Comparison of ENCODE assay signal across 19 mouse cellular contexts in genomic region chr12:81658086-81658485, GRCm38 (mm10). TPM values are rescaled to one million over a fixed set of nuclear protein-coding genes. Genes with fewer than 3 reads are reported as not detected.
A peak's percentile ranks its signal among the peaks of the same experiment; 100 is the strongest.
DNase-seq lines count a peak whose midpoint lies in the region; ATAC-seq and TF ChIP-seq lines count a peak whose summit lies in the region.
"Had no signal": no experiment of that assay in that cellular context is flagged by ENCODE, and none has a peak within 500 bp of the region (broad histone marks: within the 10 kb centered on the region; RNA-seq: fewer than 3 reads in every experiment).

No protein-coding gene starts in this region.

- WGBS in liver, adult 2 months = 86% methylated on average over 7 of the region's 7 CpGs
- WGBS in liver, postnatal 0 days (ENCODE audit: insufficient replicate concordance) = 71% methylated on average over 7 of the region's 7 CpGs
- 91% methylated on average over 7 of the region's 7 CpGs for WGBS in hindbrain, embryonic 12.5 days
- WGBS in neural tube, embryonic 15.5 days = 89% methylated on average over 7 of the region's 7 CpGs

- no peaks in the 10 kb centered on the region for H3K4me1 ChIP-seq in liver, adult 2 months (ENCODE audit: control insufficient read depth, insufficient read depth, low read length)
- H3K4me1 ChIP-seq in liver, postnatal 0 days (ENCODE audit: insufficient read depth) = no peaks in the 10 kb centered on the region
- H3K4me1 ChIP-seq in CH12.LX (ENCODE audit: control insufficient read depth in 1 of 2, insufficient read depth in 2 of 2) = peaks cover 3 to 28% of the 10 kb centered on the region in 2 experiments; a peak in 3 of 4 replicates
- H3K4me1 ChIP-seq in hindbrain, embryonic 12.5 days = no peaks in the 10 kb centered on the region
- H3K4me1 ChIP-seq in neural tube, embryonic 15.5 days = no peaks in the 10 kb centered on the region
- H3K4me1 ChIP-seq: hindbrain, embryonic 13.5 days; limb, embryonic 15.5 days; liver, embryonic 15.5 days had no signal

- H3K9ac ChIP-seq in liver, adult 2 months (ENCODE audit: low read depth, low read length) = no peak overlapping the region
- H3K9ac ChIP-seq in liver, postnatal 0 days (replicated peaks) = no peak overlapping the region
- no peak overlapping the region for H3K9ac ChIP-seq in CH12.LX (ENCODE audit: insufficient read depth, low read depth)
- H3K9ac ChIP-seq in hindbrain, embryonic 12.5 days = no peak overlapping the region
- no peak overlapping the region for H3K9ac ChIP-seq in neural tube, embryonic 15.5 days (replicated peaks)
- H3K9ac ChIP-seq: forebrain, embryonic 15.5 days; heart, embryonic 12.5 days; hindbrain, embryonic 13.5 days; limb, embryonic 15.5 days; liver, embryonic 15.5 days had no signal

- TF ChIP-seq EP300 in liver, postnatal 0 days (IDR thresholded peaks at IDR 0.05; ENCODE audit: low read depth) = no peak
- peak; percentile 79 for TF ChIP-seq EP300 in CH12.LX (IDR thresholded peaks at IDR 0.05; ENCODE audit: low read length)

- in situ Hi-C loops in CH12.LX (cut with MboI; ENCODE audit: low pct_ligation_motif_present, low pct_unique_long_range_greater_than_20kb, low sequenced_read_pairs) = no loop called here

- no peak overlapping the region for H3K4me2 ChIP-seq in liver, postnatal 0 days (ENCODE audit: low read depth, low read length)
- H3K4me2 ChIP-seq in CH12.LX (ENCODE audit: insufficient read depth, low read depth, poor library complexity, severe bottlenecking) = 0 out of 2 replicates have a peak overlapping the region, but pooled peaks have one; percentile 4
- no peak overlapping the region for H3K4me2 ChIP-seq in hindbrain, embryonic 12.5 days (replicated peaks)
- H3K4me2 ChIP-seq in neural tube, embryonic 15.5 days = no peak overlapping the region
- H3K4me2 ChIP-seq: forebrain, embryonic 15.5 days; heart, embryonic 12.5 days; hindbrain, embryonic 13.5 days; limb, embryonic 15.5 days; liver, embryonic 15.5 days; midbrain, embryonic 11.5 days had no signal

- no peaks in the 10 kb centered on the region for H3K27me3 ChIP-seq in liver, adult 2 months (ENCODE audit: control insufficient read depth, insufficient read depth, low read length)
- no peaks in the 10 kb centered on the region for H3K27me3 ChIP-seq in liver, postnatal 0 days (ENCODE audit: insufficient read depth, low read length)
- peaks cover 2% of the 10 kb centered on the region for H3K27me3 ChIP-seq in CH12.LX (replicated peaks)
- no peaks in the 10 kb centered on the region for H3K27me3 ChIP-seq in splenic B cell, adult 2 months (ENCODE audit: control insufficient read depth, insufficient read depth, low read length, poor library complexity, severe bottlenecking)
- no peaks in the 10 kb centered on the region for H3K27me3 ChIP-seq in hindbrain, embryonic 12.5 days
- no peaks in the 10 kb centered on the region for H3K27me3 ChIP-seq in neural tube, embryonic 15.5 days (replicated peaks)
- H3K27me3 ChIP-seq: forebrain, embryonic 15.5 days; heart, embryonic 12.5 days; hindbrain, embryonic 13.5 days; limb, embryonic 15.5 days; liver, embryonic 15.5 days had no signal

- H3K27ac ChIP-seq in liver, adult 2 months (replicated peaks; ENCODE audit: insufficient read depth, low read depth, low read length) = no peak overlapping the region
- H3K27ac ChIP-seq in liver, postnatal 0 days (ENCODE audit: low read depth) = no peak overlapping the region
- no peak overlapping the region; the same call in 1 of the 2 replicates for H3K27ac ChIP-seq in CH12.LX (ENCODE audit: insufficient read depth, low read depth)
- H3K27ac ChIP-seq in hindbrain, embryonic 12.5 days = no peak overlapping the region
- no peak overlapping the region for H3K27ac ChIP-seq in neural tube, embryonic 15.5 days (replicated peaks)
- H3K27ac ChIP-seq: forebrain, embryonic 15.5 days; hindbrain, embryonic 13.5 days; kidney, postnatal 0 days; limb, embryonic 15.5 days; liver, embryonic 15.5 days; macrophage had no signal

- no peak for ATAC-seq in liver, postnatal 0 days
- peak; percentile 65 for ATAC-seq in common myeloid progenitor, adult 5-6 weeks (replicated peaks; ENCODE audit: low read depth, poor library complexity, severe bottlenecking)
- ATAC-seq in hindbrain, embryonic 12.5 days (ENCODE audit: low FRiP score) = no peak
- no peak for ATAC-seq in neural tube, embryonic 15.5 days (ENCODE audit: low FRiP score)
- ATAC-seq: forebrain, embryonic 15.5 days had no signal

- DNase-seq in liver, adult 2 months (ENCODE audit: extremely low read depth, low read depth, low spot score) = peak; percentile 3
- DNase-seq in liver, postnatal 0 days = no peak
- DNase-seq in CH12.LX (ENCODE audit: extremely low read depth) = peak; percentile 81
- peak; percentile 49 for DNase-seq in splenic B cell, adult 2 months (ENCODE audit: low read depth, low spot score)
- DNase-seq: heart, postnatal 14 days; left cerebral cortex, postnatal 4 days; right cerebral cortex, postnatal 14 days; thymus, postnatal 14 days had no signal

- no peak overlapping the region for H3K4me3 ChIP-seq in liver, adult 2 months (ENCODE audit: insufficient read depth, low read depth, low read length)
- H3K4me3 ChIP-seq in liver, postnatal 0 days (ENCODE audit: low read depth, low read length) = no peak overlapping the region
- H3K4me3 ChIP-seq in CH12.LX (replicated peaks in 1 of 3; ENCODE audit: low read depth in 2 of 3, low read length in 2 of 3, poor library complexity in 1 of 3) = no peak overlapping the region
- H3K4me3 ChIP-seq in hindbrain, embryonic 12.5 days = no peak overlapping the region
- H3K4me3 ChIP-seq in neural tube, embryonic 15.5 days (replicated peaks) = no peak overlapping the region
- H3K4me3 ChIP-seq: forebrain, embryonic 15.5 days; heart, embryonic 12.5 days; hindbrain, embryonic 13.5 days; limb, embryonic 15.5 days; liver, embryonic 15.5 days had no signal

- no peaks in the 10 kb centered on the region for H3K9me3 ChIP-seq in liver, postnatal 0 days (ENCODE audit: low read length)
- no peaks in the 10 kb centered on the region for H3K9me3 ChIP-seq in CH12.LX (replicated peaks; ENCODE audit: low read length)
- H3K9me3 ChIP-seq in hindbrain, embryonic 12.5 days (replicated peaks) = no peaks in the 10 kb centered on the region
- H3K9me3 ChIP-seq in neural tube, embryonic 15.5 days (replicated peaks) = no peaks in the 10 kb centered on the region
- H3K9me3 ChIP-seq: forebrain, embryonic 15.5 days; heart, embryonic 12.5 days; hindbrain, embryonic 13.5 days; limb, embryonic 15.5 days; liver, embryonic 15.5 days had no signal

- dilution Hi-C loops in CH12.LX (cut with MboI; ENCODE audit: extremely low pct_ligation_motif_present, extremely low pct_unique_long_range_greater_than_20kb, low sequenced_read_pairs) = no loop called here

- no peak for TF ChIP-seq CTCF in liver, adult 2 months (IDR thresholded peaks at IDR 0.05; ENCODE audit: low read depth, low read length)
- TF ChIP-seq CTCF in liver, postnatal 0 days (IDR thresholded peaks at IDR 0.05; ENCODE audit: low read depth) = no peak
- no peak; a peak in 1 of 4 replicates for TF ChIP-seq CTCF in CH12.LX (conservative IDR thresholded peaks at IDR 0.05 in 1 of 2, IDR thresholded peaks at IDR 0.05 in 1 of 2; ENCODE audit: low read depth in 2 of 2, low read length in 2 of 2)

- H3K36me3 ChIP-seq in liver, adult 2 months (ENCODE audit: control insufficient read depth, insufficient read depth, low read length) = no peaks in the 10 kb centered on the region
- H3K36me3 ChIP-seq in liver, postnatal 0 days (replicated peaks; ENCODE audit: insufficient read depth, low read length) = no peaks in the 10 kb centered on the region
- H3K36me3 ChIP-seq in CH12.LX (replicated peaks in 1 of 2; ENCODE audit: control insufficient read depth in 1 of 2, insufficient read depth in 1 of 2, low read length in 1 of 2) = no peaks in the 10 kb centered on the region
- H3K36me3 ChIP-seq in splenic B cell, adult 2 months (ENCODE audit: control insufficient read depth, insufficient read depth, low read length, poor library complexity, severe bottlenecking) = no peaks in the 10 kb centered on the region
- no peaks in the 10 kb centered on the region; the same call in 1 of the 2 replicates for H3K36me3 ChIP-seq in hindbrain, embryonic 12.5 days
- H3K36me3 ChIP-seq in neural tube, embryonic 15.5 days = peaks cover 18% of the 10 kb centered on the region
- H3K36me3 ChIP-seq: heart, embryonic 12.5 days; limb, embryonic 15.5 days; liver, embryonic 15.5 days had no signal

- no peak; the same call in none of the 2 replicates for TF ChIP-seq RAD21 in CH12.LX (IDR thresholded peaks at IDR 0.05; ENCODE audit: low read depth, low read length)

- H3K79me2 ChIP-seq in liver, adult 2 months (ENCODE audit: control insufficient read depth, insufficient read depth, low read length) = no peaks in the 10 kb centered on the region
- H3K79me2 ChIP-seq in CH12.LX (replicated peaks; ENCODE audit: control insufficient read depth, extremely low read depth, insufficient read depth, poor library complexity, severe bottlenecking) = no peaks in the 10 kb centered on the region

- TF ChIP-seq POLR2A in liver, adult 2 months (IDR thresholded peaks at IDR 0.05; ENCODE audit: extremely low read depth, insufficient read depth, low read length) = no peak
- 0 out of 2 replicates have a peak, but pooled peaks have one; percentile 28 for TF ChIP-seq POLR2A in CH12.LX (IDR thresholded peaks at IDR 0.05; ENCODE audit: low read depth, low read length)

TF ChIP-seq in CH12.LX, 34 proteins besides CTCF, POLR2A, EP300 and RAD21 (continues in another document):
- TF ChIP-seq MXI1 (IDR thresholded peaks at IDR 0.05; ENCODE audit: low read depth, low read length) = no peak
- TF ChIP-seq SMC3 (IDR thresholded peaks at IDR 0.05; ENCODE audit: low read depth, low read length) = no peak
- no peak for TF ChIP-seq TBP (conservative IDR thresholded peaks at IDR 0.05; ENCODE audit: low read depth, low read length)
- no peak for TF ChIP-seq ZKSCAN1 (IDR thresholded peaks at IDR 0.05; ENCODE audit: borderline replicate concordance, low read depth, low read length)
- TF ChIP-seq MAFK (IDR thresholded peaks at IDR 0.05; ENCODE audit: insufficient replicate concordance, low read length) = 0 out of 2 replicates have a peak, but pooled peaks have one; percentile 29
- peak; percentile 62 for TF ChIP-seq MYC (IDR thresholded peaks at IDR 0.05; ENCODE audit: low read depth, low read length)
- TF ChIP-seq MEF2A (IDR thresholded peaks at IDR 0.05; ENCODE audit: borderline replicate concordance, low read depth, low read length) = no peak
- peak; percentile 87 for TF ChIP-seq ZNF384 (IDR thresholded peaks at IDR 0.05; ENCODE audit: low read depth, low read length)

RNA-seq across cellular contexts. Expression of gene Ttc9, which starts 27.0 kb away (rescaled TPM):
- 0.13 TPM in 1 of 2 replicates, not detected in the other for total RNA-seq in liver, adult 2 months (2014; rRNA removed)
- not detected in 2 replicates for polyA plus RNA-seq in liver, adult 2 months (2012; rRNA removed)
- 0.11 TPM in 1 of 2 replicates, not detected in the other for polyA plus RNA-seq in liver, postnatal 0 days (2015; fragmentation: Nextera tagmentation; extraction: Ambion mirVana)
- total RNA-seq in CH12.LX (2012; rRNA removed) = not detected in 2 replicates
- not detected in 2 replicates for total RNA-seq in CH12.LX (2014; rRNA removed)
- polyA plus RNA-seq in CH12.LX (2012; ENCODE audit: insufficient read length, low read depth) = 0.07 TPM in 1 of 2 replicates, not detected in the other
- not detected in 2 replicates for total RNA-seq in common myeloid progenitor, adult 5-6 weeks (2017)
- 5.5 and 6.3 TPM in 2 replicates for polyA plus RNA-seq in hindbrain, embryonic 12.5 days (2016; fragmentation: Nextera tagmentation; extraction: Ambion mirVana)
- polyA plus RNA-seq in neural tube, embryonic 15.5 days (2015; fragmentation: Nextera tagmentation; extraction: Ambion mirVana) = 17.0 and 20.9 TPM in 2 replicates
- polyA plus RNA-seq: macrophage had no signal
